Mouse (Mus musculus): ENCODE measurements at regions not wholly inside any gene's neighbourhood (a gene's known extent, or its start where the extent isn't known, plus 50 kb on each side); places are given as distances from the start of the nearest gene placed in this dataset.

GRCm38 (mm10) chr9:73258640-73259039, 145.4 kb downstream of the Rsl24d1 start:
- no peak for TF ChIP-seq CTCF (IDR thresholded peaks at IDR 0.05; ENCODE audit: extremely low read depth, insufficient read depth, low read length)
- TF ChIP-seq POLR2A (IDR thresholded peaks at IDR 0.05; ENCODE audit: extremely low read depth, insufficient read depth, low read length), result no peak

Measured in cortical plate, adult 2 months (tissue).